Mouse (Mus musculus) forelimb bud, embryonic 11.5 days (tissue): ENCODE results near the gene St6galnac4.
A peak's percentile ranks its signal among the peaks of the same experiment; 100 is the strongest.

Experiments used
- DNase-seq: peaks from one replicate; pipeline ENCODE4 v3.0.0-alpha.2; 2012; ENCODE audit warnings: low read depth, low spot score

St6galnac4 gene

GRCm38 (mm10) chr2:32570698-32571494 lies 16.0 kb upstream of the St6galnac4 start, which contains the start of gene Dpm2:
Gene Dpm2 (plus strand): TSS chr2:32570858.
- peak; percentile 90 for DNase-seq

GRCm38 (mm10) chr2:32572196-32572595 lies 14.7 kb upstream of the St6galnac4 start:
- no peak for DNase-seq

- no peak for DNase-seq
Measured at GRCm38 (mm10) chr2:32574497-32574896, 12.4 kb upstream of the St6galnac4 start, which contains the start of gene Pip5kl1. Gene Pip5kl1 (plus strand): TSS chr2:32574797.

GRCm38 (mm10) chr2:32574901-32575585 lies 11.9 kb upstream of the St6galnac4 start:
- peak; percentile 56 for DNase-seq

GRCm38 (mm10) chr2:32575586-32576160 lies 11.2 kb upstream of the St6galnac4 start, which contains the start of gene 9430097D07Rik:
Gene 9430097D07Rik (minus strand): TSS chr2:32575684.
- peak; percentile 75 for DNase-seq

GRCm38 (mm10) chr2:32576532-32576931 lies 10.4 kb upstream of the St6galnac4 start:
- DNase-seq: no peak

- DNase-seq: no peak
Measured at GRCm38 (mm10) chr2:32578146-32579046, 8.5 kb upstream of the St6galnac4 start.

GRCm38 (mm10) chr2:32581450-32582095 lies 5.3 kb upstream of the St6galnac4 start:
- DNase-seq: peak; percentile 46

- DNase-seq: peak; percentile 89
Measured at GRCm38 (mm10) chr2:32582830-32583799, 3.8 kb upstream of the St6galnac4 start.

GRCm38 (mm10) chr2:32585149-32585714 lies 1.7 kb upstream of the St6galnac4 start:
- no peak for DNase-seq

GRCm38 (mm10) chr2:32587731-32588321 lies 931 bp downstream of the St6galnac4 start:
- no peak for DNase-seq

GRCm38 (mm10) chr2:32589213-32589795 lies 2.4 kb downstream of the St6galnac4 start:
- DNase-seq: no peak

- DNase-seq: no peak
Measured at GRCm38 (mm10) chr2:32590224-32590623, 3.3 kb downstream of the St6galnac4 start.

GRCm38 (mm10) chr2:32591249-32591648 lies 4.4 kb downstream of the St6galnac4 start:
- no peak for DNase-seq

GRCm38 (mm10) chr2:32596725-32597124 lies 9.8 kb downstream of the St6galnac4 start:
- no peak for DNase-seq

- DNase-seq: no peak
Measured at GRCm38 (mm10) chr2:32597248-32597647, 10.4 kb downstream of the St6galnac4 start.

GRCm38 (mm10) chr2:32597699-32598098 lies 10.8 kb downstream of the St6galnac4 start:
- DNase-seq: no peak

- DNase-seq: no peak
Measured at GRCm38 (mm10) chr2:32598506-32598905, 11.6 kb downstream of the St6galnac4 start.
